Mouse (Mus musculus) cerebellum, adult 11-12 months (tissue): ENCODE results near the gene Myrfl.

Experiments
- DNase-seq: peaks from one replicate; pipeline ENCODE4 v3.0.0; 2022

Myrfl gene

DNA sequence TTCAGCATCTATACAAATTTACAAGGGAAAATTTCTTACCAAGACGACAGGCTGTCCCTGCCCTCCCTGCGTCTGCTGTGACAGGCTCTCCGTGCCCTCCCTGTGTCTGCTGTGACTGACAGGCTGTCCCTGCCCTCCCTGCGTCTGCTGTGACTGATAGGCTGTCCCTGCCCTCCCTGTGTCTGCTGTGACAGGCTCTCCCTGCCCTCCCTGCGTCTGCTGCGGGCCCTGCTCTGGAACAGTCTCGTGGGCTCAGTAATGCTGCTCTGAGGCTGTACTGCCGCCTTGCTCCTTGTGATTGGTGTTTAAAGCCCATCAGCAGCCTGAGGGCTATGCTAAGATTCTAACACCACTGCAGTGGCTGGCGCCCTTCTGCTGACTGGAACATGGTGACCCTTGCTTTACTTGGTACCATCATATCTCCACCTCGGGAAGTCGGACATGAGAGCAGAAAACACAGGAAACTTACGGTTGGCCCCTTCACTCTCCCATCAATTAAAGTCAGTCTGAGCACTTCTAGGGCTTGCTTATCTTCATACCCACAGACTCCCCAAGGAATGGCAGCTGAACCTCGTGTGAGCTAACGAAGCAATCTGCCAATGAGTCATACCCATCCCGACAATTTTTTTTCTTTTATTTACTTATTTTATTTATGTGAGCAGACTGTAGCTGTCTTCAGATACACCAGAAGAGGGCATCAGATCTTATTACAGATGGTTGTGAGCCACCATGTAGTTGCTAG lies 12.4 kb upstream of the Myrfl start:
- DNase-seq = no peak

DNA sequence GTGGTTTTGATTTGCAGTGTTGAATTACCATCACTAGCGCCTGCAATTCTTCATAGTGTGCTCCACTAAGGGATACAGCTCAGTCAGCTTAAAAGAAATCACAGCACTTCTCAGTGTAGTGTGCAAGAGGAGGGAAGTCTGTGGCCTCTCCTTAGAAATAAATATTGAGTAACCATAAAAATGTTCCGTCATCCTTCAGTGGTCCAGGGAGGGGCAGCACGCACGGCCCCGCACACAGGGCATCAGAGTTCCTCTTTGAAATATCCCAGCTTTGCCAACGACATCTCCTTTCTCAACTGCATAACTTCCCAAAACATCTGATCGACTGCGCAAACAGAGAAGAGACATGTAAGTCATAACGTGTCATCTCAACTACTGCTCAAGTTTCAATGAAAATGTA lies 10.1 kb upstream of the Myrfl start:
- DNase-seq = no peak

DNA sequence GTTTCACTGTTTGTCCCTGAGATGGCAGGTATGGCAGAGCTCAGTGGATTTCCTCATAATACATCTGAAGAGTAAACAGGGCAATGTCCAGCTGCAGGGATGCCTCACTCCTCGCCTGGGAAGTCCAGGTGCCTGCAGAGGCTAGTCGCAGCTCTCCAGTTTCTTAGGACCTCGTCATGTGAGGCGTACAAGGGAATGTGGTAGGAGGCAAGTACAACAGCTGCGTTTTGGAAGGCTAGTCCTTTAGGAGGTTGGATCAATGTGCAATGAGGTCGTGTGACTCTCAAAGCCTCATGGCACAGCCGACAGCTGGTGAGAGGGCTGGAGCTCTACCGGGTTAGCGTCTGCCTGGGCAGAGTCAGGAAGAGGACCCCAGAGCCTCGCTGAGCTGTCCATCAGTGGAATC lies 7.8 kb upstream of the Myrfl start:
- DNase-seq = no peak

DNA sequence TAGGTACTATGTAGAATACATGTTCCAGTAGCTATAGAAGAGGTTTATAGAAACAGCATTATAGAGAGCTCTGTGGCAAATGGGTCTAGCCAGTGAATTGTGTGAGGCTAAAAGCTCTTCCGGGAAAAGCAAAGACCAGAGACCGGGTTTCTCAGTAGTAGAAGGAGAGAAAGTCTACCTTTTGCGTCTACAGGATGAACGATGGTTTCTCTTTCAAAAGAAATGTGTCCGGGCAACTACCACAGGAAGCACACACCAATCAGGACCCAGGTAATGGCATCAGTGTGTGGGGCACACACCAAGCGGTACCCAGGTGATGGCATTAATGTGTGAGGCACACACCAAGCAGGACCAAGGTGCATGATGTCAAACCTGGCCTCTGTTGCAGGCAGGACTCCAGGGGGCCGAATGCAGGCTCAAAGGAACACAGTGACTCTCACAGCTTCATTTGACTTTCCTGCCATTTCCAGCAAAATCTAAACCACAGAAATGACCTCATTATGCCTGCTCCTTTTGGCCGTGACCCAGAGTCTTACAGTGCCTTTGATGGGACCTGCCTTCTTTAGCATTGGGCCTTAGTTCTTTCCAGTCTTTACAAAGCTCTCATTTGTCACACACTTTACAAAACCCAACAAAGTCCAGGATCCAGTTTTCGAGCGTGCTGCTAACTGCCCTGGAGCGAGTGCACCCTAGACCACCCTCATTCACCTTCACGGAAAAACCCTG lies 1.4 kb downstream of the Myrfl start:
- no peak for DNase-seq

DNA sequence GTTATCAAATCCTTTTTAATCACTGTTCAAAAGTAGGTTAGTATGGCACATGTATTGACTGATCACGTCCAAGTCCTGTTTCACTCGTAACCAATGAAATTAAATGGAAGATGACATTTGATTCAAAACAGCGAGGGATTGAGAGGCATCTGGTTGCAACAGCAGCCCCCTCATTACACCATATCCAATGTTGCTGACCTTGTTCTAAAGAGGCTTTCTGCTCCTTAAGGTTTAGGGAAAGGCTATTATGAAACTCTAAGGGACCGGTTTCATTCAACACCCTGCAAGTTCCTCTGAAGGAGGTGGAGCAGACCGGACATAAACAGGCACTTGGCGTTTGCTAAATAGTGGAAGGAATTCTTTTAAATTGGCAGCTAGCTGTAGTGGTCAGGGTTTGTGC lies 2.2 kb downstream of the Myrfl start:
- no peak for DNase-seq

DNA sequence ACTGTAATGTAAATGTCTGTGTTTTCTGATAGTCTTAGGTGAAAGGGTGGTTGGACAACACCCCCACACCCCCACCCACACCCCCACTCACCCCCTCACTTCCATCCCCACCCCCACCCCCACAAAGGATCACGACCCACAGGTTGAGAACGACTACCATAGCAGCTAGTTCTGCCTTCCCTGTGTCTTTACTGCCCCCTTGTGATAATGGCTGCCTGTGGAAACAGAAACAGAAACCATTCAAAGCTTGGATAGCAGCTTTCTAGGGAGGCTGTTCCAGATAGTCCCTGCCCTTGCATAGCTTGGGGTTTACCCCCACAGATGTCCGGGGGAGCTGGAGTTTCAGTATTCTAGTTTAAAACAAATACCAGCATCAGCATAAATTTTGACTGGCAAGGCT lies 3.0 kb downstream of the Myrfl start:
- DNase-seq = peak; percentile 65

DNA sequence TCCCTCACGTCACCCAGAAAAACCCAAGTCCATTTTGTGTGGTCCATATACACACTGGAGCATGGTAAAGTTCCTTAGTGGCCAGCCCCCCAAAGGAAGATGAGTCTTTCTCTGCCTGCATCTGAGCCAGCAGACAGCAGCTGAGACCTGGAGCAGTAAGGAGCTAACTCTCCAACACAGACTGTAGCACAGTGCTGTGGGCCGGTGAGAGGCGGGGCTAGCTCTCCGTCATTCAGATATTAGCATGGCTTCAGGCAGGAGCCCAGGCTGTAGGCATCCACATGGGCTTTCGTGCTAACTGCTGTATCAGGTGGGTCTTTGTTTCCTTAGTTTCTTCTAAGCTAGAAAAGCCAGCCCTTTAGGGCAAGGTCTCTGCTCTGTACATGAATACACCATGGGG lies 6.1 kb downstream of the Myrfl start:
- DNase-seq = no peak

DNA sequence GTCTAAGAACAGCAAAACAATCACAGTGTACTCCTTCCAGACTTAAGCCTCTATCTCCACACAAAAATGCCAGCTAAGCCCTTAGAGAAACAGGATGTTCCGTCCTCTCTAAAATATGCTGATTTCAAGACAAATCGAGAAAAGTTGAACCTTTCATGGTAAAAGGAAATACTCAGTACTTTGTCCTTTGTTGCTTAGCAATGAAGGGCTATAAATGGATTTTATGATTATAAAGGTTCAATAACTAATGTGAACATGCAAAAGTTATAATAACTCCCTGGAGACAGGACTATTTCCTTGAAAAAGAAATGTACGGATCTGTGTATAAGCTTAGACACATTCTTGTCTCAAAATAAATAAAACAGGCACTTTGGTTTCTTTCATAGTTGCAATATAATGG lies 12.2 kb downstream of the Myrfl start:
- no peak for DNase-seq

DNA sequence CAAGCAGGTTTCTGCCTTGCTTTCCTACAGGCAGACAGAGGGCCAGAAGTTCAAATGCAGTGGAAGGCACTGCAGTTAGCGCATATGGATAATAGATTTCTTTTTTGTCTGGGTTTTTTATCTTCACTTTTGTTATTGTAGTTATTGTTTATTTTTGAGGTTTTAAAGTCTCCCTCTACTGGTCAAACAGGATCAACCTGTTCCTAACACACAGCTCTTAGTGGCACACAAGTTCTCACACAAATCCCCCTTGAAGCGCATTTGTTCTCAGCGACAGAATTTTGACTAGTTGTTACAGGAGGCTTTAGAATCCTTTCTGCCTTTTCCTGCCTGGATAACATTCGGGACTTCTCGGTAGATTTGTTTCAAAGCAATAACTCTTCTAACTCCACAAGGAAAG lies 13.2 kb downstream of the Myrfl start:
- no peak for DNase-seq

DNA sequence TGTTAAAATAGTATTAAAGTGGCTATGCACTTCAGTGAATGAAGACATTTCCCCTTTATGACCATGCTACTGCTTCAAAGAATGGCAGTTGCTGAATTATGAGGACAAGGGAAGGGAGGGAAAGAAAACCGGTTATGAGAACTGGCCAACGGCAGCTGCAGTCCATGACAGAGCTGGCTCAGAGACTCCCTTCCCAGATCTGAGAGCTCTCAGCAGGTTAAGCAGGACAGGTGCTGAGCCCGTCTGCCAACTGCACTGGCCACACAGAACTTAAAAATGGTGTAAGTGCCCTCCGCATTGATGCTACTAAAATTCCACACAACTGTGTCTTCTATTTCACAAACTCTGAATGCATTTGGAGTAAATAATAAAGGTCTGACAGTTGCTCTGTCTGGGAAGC lies 19.3 kb downstream of the Myrfl start:
- DNase-seq = peak; percentile 89

DNA sequence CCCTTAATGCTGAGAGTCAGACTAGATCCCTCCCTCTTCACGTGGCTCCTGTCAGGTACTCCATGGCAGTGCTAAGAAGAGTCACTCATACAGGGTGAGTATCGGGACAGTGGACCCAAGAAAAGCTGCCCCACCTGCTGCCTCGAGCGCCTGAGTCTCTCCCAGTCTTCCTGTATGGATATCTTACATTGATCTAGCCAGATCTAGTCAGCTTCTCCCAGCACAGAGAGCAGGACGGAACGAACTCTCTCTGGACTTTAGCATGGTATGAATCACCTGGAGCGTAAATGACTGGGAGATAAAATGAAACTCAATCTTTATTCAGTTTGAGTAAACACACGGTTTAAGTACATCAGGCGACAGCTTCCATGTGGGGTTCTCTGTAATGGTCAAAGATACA lies 22.2 kb downstream of the Myrfl start:
- no peak for DNase-seq

DNA sequence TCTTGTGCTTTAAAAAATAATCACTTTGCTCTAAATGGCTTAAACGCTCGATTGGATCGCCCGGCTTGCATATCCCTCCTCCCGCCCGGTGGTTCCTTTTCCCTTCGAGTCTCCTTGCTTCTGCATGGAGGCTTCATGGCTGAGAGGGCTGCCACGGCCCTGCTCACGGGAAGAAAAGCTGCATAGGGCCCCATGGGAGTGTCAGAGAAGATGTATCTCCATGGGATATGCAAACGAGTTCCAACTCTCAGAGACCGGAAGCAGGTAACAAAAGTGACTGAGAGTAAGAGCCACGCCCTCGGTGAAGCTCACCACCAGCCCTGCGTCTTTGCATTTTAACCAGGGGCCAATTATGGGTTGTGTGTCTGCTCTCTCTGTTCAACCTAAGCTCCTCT lies 24.7 kb downstream of the Myrfl start:
- DNase-seq = peak; percentile 64

DNA sequence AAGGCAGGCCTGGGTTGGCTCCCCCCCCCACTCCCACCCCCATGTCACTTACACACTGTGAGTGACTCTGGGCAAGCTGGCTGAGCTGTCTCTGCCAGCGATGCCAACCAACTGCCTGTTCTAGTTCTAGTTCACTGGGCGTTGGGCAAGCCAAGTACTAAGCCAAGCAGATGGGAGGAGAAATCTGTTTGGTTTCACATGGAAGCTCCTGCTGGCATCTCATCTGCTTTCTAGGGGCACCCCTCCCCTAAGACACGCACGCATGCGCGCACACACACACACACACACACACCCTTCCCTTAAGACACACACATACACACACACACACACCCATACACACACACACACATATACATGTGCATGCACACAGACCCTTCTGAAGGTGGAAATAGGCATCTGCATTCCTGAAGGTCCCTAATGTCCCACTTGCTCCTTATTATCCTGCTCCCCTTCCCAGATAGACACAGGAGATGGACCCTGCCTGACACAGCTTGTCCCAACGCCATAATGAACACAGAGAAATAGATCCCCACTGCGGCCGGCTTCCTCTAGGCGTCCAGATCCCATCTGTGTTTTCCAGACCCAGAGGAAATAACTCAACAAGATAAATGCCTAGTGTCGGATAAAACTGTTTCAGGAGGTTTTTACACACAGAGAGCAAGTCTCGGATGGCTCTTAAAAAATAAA lies 25.2 kb downstream of the Myrfl start:
- DNase-seq = peak; percentile 97

DNA sequence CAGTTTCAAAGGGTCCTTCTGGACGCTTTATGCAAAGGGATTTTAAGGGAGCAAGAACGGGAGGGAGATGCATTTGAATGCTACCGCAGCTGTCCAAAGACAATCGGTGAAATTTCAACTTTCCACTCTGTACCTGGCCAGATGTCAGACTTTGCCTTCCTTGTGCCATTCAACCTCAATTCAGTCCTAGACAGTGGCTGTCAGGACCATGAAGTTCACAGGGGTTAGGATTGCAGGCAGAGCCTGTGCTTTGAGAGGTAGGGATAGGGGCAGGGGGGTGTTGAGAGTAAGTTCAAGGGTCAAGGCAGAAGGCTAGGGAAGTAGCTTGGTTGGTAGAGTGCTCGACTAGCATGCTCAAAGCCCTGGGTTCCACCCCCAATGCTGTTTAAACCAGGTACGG lies 25.9 kb downstream of the Myrfl start:
- no peak for DNase-seq

DNA sequence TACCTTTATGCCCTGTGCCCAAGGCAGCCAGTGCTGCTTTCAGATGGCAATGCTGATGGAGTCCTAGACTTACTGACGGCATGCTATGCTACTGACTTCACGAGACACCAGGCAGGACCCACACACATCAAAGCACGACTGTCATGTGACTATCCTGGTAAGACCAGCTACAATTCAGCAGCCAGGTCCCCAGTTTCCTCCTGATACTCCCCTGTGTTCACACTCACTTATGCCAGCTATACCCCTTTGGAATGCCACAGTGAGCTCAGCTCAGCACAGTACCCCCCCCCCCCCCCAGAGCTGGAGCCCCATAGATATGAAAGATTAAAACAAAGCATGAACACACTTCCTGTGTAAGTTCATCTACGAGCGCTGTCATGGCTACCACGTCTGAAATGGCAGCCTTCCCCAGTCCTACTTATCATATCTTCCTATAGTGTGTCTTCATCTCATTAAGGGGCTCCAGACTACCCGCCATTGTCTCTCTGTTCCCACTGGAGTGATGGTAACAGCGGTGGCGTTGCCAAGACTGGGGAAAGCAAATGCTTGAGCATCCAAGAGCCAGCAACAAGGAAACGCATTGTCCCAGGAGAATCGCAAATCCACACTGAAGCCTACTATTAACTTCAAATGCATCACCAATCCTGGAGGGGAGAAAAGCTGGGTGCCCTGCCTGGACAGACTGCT lies 43.4 kb downstream of the Myrfl start:
- no peak for DNase-seq

DNA sequence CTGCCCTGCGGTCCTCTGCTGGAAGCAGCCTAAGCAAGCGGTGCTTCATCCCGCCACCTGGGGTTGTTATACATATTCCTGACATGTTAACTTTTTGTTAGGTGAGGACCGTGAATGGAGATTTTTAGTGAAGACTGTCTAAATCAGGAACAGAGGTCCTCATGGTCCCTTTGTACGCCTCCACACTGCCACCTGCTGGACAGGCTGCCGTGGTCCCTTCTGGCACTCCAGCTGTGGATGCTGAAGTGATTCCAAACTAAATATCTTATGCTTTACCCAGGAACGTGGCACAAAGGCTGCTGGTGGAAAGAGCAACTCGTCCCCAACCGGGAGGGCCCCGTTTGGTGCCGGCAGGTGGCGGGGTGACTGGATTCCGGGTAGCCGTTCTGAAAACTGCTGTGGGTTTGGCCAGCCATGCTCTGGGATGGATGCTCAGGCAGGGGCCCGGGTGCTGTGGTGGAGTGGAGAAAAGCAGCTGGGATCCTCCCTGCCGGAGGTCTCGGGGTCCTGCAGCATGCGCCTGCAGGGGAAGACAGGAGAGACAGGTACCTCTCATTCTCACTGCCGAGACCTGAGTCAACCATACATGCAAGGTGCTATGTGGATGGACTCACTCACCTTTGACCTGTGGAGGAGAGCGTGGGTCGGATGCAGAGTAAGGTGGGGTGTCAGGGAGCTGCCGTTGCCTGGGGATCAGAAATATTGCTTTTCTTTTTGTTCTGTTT lies 47.8 kb downstream of the Myrfl start:
- DNase-seq = peak; percentile 83

DNA sequence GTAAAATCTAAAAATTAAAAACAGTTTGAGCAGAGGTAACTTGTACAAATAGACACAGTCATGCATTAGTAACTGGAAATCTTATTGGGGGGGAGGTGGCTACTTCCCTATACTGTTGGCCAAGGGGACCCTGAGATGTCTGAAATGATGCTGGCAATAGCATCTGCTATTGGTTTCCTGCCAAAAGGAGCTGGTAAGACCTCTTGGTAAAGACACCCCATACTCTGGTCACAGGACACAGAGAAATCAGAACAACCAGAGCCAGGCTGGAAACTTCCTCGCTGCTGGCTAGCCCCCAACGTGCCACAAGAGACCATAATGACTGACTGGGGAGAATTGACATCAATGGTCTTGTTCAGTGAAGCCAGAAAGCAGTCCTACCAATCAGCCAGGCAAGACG lies 55.2 kb downstream of the Myrfl start:
- no peak for DNase-seq

DNA sequence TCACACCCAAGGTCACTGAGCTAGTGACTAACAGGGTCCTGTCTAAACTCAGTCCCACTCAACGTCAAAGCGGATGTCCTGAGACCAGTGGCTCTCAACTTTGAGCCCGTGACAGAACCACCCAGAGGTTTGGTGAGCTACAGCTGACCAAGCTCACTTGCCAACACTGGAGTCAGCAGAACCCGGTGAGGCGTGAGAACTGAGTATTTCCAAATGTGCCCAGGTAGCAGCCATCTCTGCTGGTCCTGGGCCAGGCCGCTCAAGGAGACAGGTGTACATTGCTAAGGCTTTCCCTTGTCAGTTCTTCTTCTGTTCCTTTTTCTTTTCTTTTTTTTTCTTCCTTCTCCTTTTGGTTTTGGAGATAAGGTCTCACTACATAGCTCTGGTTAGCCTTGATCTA lies 66.0 kb downstream of the Myrfl start:
- no peak for DNase-seq

DNA sequence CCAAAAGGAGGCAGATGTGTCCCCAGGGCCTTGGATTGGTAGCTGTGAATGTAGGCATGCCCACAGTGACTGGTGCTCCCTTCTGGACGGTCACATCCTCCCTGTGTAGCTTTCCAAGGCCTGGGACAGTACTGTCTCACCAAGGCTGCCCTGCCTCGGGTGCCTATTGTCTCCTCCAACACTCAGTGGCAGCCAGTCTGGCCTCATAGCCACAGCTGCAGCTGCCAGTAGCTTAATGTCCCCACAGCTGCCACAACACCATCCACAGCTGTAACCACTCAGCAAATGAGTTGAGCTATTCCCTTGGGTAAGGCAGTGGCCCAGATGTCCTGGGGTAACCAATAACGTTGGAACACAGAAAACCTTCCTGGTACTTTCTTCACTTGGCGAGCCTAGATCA lies 68.6 kb downstream of the Myrfl start:
- DNase-seq = no peak

DNA sequence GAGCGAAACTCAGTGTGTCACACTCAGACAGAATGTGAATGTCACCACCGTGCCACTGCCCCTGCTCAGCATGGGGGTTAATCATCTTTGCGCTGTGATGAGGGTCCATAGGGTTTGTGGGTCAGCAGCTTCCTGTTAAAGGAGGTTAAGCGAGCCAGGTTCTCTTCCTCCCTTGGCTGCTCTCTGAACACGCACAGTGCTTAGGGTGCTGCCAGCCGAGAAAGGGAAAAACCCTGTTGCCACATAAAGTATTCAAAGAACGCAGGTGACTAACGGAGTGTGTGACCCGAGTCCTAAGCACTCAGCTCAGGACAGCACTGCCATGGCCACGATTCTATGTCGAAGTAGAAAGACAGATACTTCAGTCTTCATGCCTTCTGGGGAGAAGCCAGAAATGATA lies 69.4 kb downstream of the Myrfl start:
- DNase-seq = no peak

DNA sequence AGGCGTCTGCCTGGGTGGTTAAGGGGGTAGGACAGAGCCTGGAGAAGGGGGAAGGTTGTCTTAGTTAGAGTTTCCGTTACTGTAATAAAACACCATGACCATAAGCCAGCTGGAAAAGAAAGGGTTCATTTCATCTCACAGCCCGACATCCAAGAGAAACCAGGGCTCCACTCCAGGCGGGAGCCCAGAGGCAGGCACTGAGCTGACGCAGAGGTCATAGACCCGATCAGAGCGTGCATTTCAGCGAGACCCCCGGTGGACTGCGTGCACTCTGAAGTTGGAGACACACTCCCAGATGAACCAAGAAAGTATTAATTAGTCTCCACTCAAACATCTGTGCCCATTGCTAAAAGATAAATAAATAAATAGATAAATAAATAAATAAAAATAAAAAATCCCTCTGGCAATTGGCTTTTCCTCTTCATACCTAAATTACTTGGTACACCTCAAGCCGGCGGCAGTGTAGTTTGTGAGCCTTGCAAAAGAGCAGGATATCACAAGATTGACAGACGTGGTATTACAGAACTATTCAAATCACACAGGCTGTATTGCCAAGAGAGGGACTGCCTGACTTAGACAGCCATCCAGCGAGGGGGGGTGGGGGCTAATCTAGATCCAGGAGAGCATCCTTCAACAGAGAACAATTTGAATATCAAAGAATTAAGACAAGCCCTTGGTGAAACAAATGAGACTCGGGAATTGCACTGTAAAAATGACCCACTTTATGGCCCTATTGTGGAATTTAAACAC lies 81.2 kb downstream of the Myrfl start:
- DNase-seq = no peak

DNA sequence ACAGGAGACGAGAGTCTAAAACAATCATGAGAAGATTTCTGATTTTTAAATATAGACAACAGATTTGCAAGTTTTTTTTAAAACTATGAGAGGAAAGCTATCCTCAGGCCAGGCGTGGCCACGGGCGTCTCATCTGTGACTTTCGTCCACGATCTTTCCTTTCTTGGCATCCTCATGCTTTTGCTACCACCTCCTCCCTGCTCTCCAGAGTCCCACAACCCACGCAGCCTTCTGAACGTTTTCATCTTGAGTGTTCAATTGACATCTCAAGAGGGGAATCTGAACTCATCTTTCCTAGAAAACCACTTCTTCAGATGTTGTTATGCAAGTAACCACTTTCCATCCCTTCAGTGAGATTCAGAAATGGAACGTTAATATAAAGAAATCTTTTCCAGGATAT lies 83.6 kb downstream of the Myrfl start:
- DNase-seq = no peak
